In the genomic region with DNA sequence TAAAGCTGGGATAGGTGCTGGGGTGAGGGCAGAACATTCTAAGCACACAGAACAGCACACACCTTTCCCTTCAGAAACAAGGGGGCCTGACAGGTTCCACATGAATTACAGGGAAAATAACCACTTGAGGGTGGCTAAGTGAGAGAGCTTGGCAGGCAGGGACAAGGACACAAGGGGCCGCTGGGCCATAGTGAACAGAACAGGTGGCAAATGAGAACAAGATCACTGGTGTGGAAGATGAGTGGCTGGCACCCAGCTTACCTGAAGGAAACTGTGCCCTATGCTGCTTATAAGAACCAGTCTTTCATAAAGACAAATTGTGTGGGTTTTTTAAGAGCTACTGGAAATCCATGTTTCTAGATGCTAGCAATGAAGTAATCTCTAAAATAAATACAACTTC, we compare ENCODE assay signal across 18 mouse cellular contexts.
"Had no signal": no experiment of that assay in that cellular context is flagged by ENCODE, and none has a peak within 500 bp of the region (broad histone marks: within the 10 kb centered on the region; RNA-seq: fewer than 3 reads in every experiment).

No protein-coding gene starts in this region.

- DNase-seq: kidney, adult 9 months; kidney, postnatal 25 days; layer of hippocampus, adult 9-11 months; liver, embryonic 13.5 days; lung, adult 2 months; right cerebral cortex, adult 18-20 months; right cerebral cortex, postnatal 14 days; right cerebral cortex, postnatal 4 days; thymus, adult 2 months; thymus, postnatal 14 days; thymus, postnatal 4 days had no signal

- H3K27me3 ChIP-seq: liver, embryonic 13.5 days; midbrain, embryonic 15.5 days; neural tube, embryonic 12.5 days; neural tube, embryonic 15.5 days had no signal

- H3K4me3 ChIP-seq: layer of hippocampus, adult 2 months; left cerebral cortex, adult 2 months; liver, embryonic 13.5 days; midbrain, embryonic 15.5 days; neural tube, embryonic 12.5 days; neural tube, embryonic 15.5 days had no signal

- H3K9ac ChIP-seq: liver, embryonic 13.5 days; midbrain, embryonic 15.5 days; neural tube, embryonic 12.5 days; neural tube, embryonic 15.5 days had no signal

- H3K4me2 ChIP-seq: liver, embryonic 13.5 days; midbrain, embryonic 15.5 days; neural tube, embryonic 12.5 days; neural tube, embryonic 15.5 days had no signal

- H3K9me3 ChIP-seq: midbrain, embryonic 15.5 days had no signal

- H3K27ac ChIP-seq: layer of hippocampus, adult 2 months; left cerebral cortex, adult 2 months; liver, embryonic 13.5 days; macrophage; midbrain, embryonic 15.5 days; neural tube, embryonic 12.5 days; neural tube, embryonic 15.5 days; stomach, postnatal 0 days had no signal

- ATAC-seq: midbrain, embryonic 15.5 days had no signal
